Mouse (Mus musculus) kidney, embryonic 14.5 days (tissue): ENCODE results near the gene Strn4. TPM values are rescaled to one million over a fixed set of nuclear protein-coding genes. Genes with fewer than 3 reads are reported as not detected.

Experiments
- ATAC-seq: fragments of 200-750 bp; cut with Nextera tagmentation; 2 replicates; pipeline ENCODE4 v1.8.0; 2017; ENCODE audit warnings: moderate number of reproducible peaks, mild to moderate bottlenecking, moderate TSS enrichment, moderate library complexity; ENCODE audit not compliant: low FRiP score, low TSS enrichment
- H3K27ac ChIP-seq: fragments of 300-500 bp; sonication (generic); 2 replicates; pipeline ENCODE4 v1.5.1; 2014; ENCODE audit warnings: low read depth, mild to moderate bottlenecking, low read length, moderate library complexity, mixed read lengths
- H3K27me3 ChIP-seq: fragments of 300-500 bp; sonication (generic); 2 replicates; pipeline ENCODE4 v1.6.1; 2014; ENCODE audit warnings: mild to moderate bottlenecking, low read length; ENCODE audit not compliant: control insufficient read depth, insufficient read depth
- H3K36me3 ChIP-seq: fragments of 300-500 bp; sonication (generic); 2 replicates; pipeline ENCODE4 v1.6.1; 2014; ENCODE audit warnings: low read length, mixed read lengths; ENCODE audit not compliant: control insufficient read depth, insufficient read depth
- H3K4me1 ChIP-seq: fragments of 300-500 bp; sonication (generic); 2 replicates; pipeline ENCODE4 v1.6.1; 2014; ENCODE audit warnings: low read length, mixed read lengths; ENCODE audit not compliant: control insufficient read depth, insufficient read depth
- H3K4me2 ChIP-seq: fragments of 300-500 bp; sonication (generic); replicated peaks from 2 replicates; pipeline ENCODE4 v1.6.1; 2014; ENCODE audit warnings: low read depth, mild to moderate bottlenecking, low read length
- H3K4me3 ChIP-seq: fragments of 300-500 bp; sonication (generic); 2 replicates; pipeline ENCODE4 v1.5.1; 2014; ENCODE audit warnings: mild to moderate bottlenecking, low read length
- H3K9ac ChIP-seq: fragments of 300-500 bp; sonication (generic); 2 replicates; pipeline ENCODE4 v1.6.1; 2014; ENCODE audit warnings: low read depth, mild to moderate bottlenecking, low read length, moderate library complexity
- H3K9me3 ChIP-seq: fragments of 300-500 bp; sonication (generic); 2 replicates; pipeline ENCODE4 v1.6.1; 2016; ENCODE audit warnings: low read length; ENCODE audit not compliant: control insufficient read depth
- WGBS: fragments of 180-500 bp; shearing (Covaris S2); extraction: QIAGEN DNeasy Blood & Tissue Kit; methylation state at CpG from one replicate; pipeline ENCODE4 v1.1.7; 2014; 5-methylcytosine and 5-hydroxymethylcytosine counted together
- polyA plus RNA-seq: library from polyadenylated mRNA; unstranded; fragments of >200 nt; fragmentation: Nextera tagmentation; extraction: Ambion mirVana; gene quantifications from 2 replicates; pipeline ENCODE4 v1.2.1, GENCODE M21; 2014

Strn4 gene
- polyA plus RNA-seq, 1 experiment from 2014 or later, result 111 TPM

DNA sequence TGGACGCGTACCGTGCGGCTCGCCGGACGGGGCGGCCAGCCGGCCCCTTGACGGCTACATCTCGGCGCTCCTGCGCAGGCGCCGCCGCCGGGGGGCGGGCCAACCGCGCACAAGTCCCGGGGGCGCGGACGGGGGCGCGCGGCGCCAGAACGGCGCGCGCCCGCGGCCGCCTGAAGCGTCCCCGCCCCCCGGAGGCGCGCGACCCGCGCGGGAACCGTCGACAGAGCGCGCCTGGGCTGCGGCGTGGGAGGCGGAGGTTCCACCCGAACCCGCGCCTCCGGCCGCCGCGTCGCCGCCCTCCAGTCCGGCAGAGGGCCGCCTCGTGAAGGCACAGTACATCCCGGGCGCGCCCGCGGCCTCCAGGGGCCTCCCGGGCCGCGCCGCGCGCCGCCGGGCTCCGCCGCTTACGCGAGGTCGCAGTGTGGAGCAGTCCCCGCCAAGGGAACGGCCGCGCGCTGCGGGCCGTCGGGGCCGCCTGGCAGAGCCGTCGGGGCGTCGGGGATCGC, 69.6 kb downstream of the Strn4 start:
- WGBS, result 21% methylated on average over 62 of the region's 95 CpGs
- Histone ChIP-seq H3K9me3 (peaks cover 13% of the 10 kb centered on the region), H3K27ac (no peak overlapping the region), H3K4me1 (peaks cover 4% of the 10 kb centered on the region), H3K36me3 (peaks cover 24% of the 10 kb centered on the region), H3K4me2 (peak overlapping the region; percentile 32), H3K4me3 (peak overlapping the region; percentile 24), H3K9ac (peak overlapping the region; percentile 28), H3K27me3 (peaks cover 10% of the 10 kb centered on the region)
- 0 out of 2 replicates have a peak, but pooled peaks have one; percentile 14 for ATAC-seq

GRCm38 (mm10) chr7:16885905-16886304, 70.2 kb downstream of the Strn4 start:
- H3K9me3 ChIP-seq, result peaks cover 13% of the 10 kb centered on the region
- H3K36me3 ChIP-seq, result peaks cover 24% of the 10 kb centered on the region
- no peak overlapping the region for H3K9ac ChIP-seq
- H3K27me3 ChIP-seq, result peaks cover 10% of the 10 kb centered on the region
- ATAC-seq, result no peak
- no peak overlapping the region for H3K4me2 ChIP-seq
- H3K4me1 ChIP-seq, result peaks cover 4% of the 10 kb centered on the region; the same call in 1 of the 2 replicates
- H3K27ac ChIP-seq, result no peak overlapping the region
- H3K4me3 ChIP-seq, result peak overlapping the region; percentile 24
- 50% methylated on average over 54 of the region's 59 CpGs for WGBS

Other genes starting within 250 kb of the Strn4 start
- gene Arhgap35, start 200.9 kb upstream of the Strn4 start, polyA plus RNA-seq, result 12.6 and 26.6 TPM in 2 replicates
- not detected in 2 replicates for gene Ceacam15, start 140.2 kb upstream of the Strn4 start, polyA plus RNA-seq
- gene Ceacam9, start 94.0 kb upstream of the Strn4 start, polyA plus RNA-seq, result not detected in 2 replicates
- 270 and 336 TPM in 2 replicates for gene Ap2s1, start 77.5 kb upstream of the Strn4 start, polyA plus RNA-seq
- 30.2 and 36.1 TPM in 2 replicates for gene Slc1a5, start 34.5 kb upstream of the Strn4 start, polyA plus RNA-seq
- gene Fkrp, start 843 bp downstream of the Strn4 start, polyA plus RNA-seq, result 23.6 and 31.1 TPM in 2 replicates
- 10.9 and 15.7 TPM in 2 replicates for gene Prkd2, start 27.0 kb downstream of the Strn4 start, polyA plus RNA-seq
- gene Dact3, start 59.4 kb downstream of the Strn4 start, polyA plus RNA-seq, result 5.1 and 6.4 TPM in 2 replicates
- 7.5 TPM in 2 replicates for gene Gng8, start 75.9 kb downstream of the Strn4 start, polyA plus RNA-seq
- gene Ptgir, start 90.6 kb downstream of the Strn4 start, polyA plus RNA-seq, result 0.67 and 1.4 TPM in 2 replicates
- 156 and 198 TPM in 2 replicates for gene Calm3, start 108.2 kb downstream of the Strn4 start, polyA plus RNA-seq
- gene Pnmal2, start 128.8 kb downstream of the Strn4 start, polyA plus RNA-seq, result 2.5 and 5.5 TPM in 2 replicates
- 0.51 and 0.74 TPM in 2 replicates for gene Pnmal1, start 143.8 kb downstream of the Strn4 start, polyA plus RNA-seq
- 0.29 and 0.47 TPM in 2 replicates for gene Gm42372, start 167.2 kb downstream of the Strn4 start, polyA plus RNA-seq
- gene Ccdc8, start 176.8 kb downstream of the Strn4 start, polyA plus RNA-seq, result 17.5 and 21.4 TPM in 2 replicates
- gene Ppp5c, start 212.0 kb downstream of the Strn4 start, polyA plus RNA-seq, result 103 and 115 TPM in 2 replicates
- 14.2 and 19.7 TPM in 2 replicates for gene Hif3a, start 246.5 kb downstream of the Strn4 start, polyA plus RNA-seq